Mouse (Mus musculus) kidney, adult 18-20 months (tissue): Measurements from ENCODE around the gene Gm42906.

Experiments used
- DNase-seq: peaks from one replicate; pipeline ENCODE4 v3.0.0; 2021

Gene Gm42906

DNA sequence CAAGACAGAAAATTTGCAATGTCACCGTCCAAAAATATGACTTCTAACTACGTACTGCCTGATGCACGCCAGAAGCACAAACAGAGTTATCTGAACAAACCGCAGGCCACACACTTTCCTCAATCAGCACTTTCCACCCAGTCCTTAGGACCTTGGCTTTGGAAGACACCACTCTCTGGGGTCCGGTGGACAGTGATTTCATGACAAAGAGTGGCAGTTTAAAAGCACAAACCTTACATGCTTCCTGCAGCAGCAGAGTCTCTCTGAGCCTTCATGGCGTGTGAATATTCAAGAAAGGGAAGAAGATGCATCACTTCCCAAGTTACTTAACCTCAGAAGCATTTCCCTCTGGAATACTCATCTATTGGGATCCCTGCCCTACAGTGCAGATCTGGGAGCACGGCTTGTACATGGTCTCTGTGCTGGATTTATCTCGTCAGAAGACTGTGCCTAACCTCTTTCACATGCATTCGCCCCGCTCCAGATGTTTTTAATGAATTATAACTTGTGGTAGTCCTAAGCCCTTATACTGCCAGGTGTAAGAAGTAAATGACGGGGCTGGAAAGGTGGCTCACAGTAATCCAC is 244.2 kb downstream of the Gm42906 start:
- no peak for DNase-seq

DNA sequence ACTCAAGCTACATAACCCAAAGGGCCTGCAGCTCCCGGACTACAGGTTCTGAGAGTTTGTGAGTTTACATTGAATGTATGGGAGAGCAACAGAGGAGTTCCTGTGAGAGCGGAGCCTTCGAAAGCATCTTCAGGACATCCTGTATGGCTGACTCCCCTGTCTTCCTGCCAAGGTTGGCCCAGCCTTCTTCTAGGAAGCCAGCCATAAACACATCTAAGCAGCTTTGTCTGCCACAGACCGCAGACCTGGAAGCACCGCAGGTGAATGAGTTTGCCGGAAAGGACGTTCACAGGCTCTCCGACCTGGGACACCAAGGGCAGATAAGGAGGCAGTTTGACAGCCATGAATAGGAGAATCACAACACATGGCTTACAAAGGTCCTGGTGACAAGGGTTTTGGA is 246.7 kb downstream of the Gm42906 start:
- DNase-seq, result no peak

GRCm38 (mm10) chr5:151180176-151180785 is 247.7 kb downstream of the Gm42906 start:
- DNase-seq, result no peak

- no peak for DNase-seq
Observed at GRCm38 (mm10) chr5:151177171-151177570, 250.8 kb downstream of the Gm42906 start.

- DNase-seq, result peak; percentile 69
Observed at GRCm38 (mm10) chr5:151175897-151176313, 252.1 kb downstream of the Gm42906 start.

GRCm38 (mm10) chr5:151174485-151175460 is 253.2 kb downstream of the Gm42906 start:
- DNase-seq, result peak; percentile 14

- DNase-seq, result no peak
Observed at GRCm38 (mm10) chr5:151173774-151174173, 254.2 kb downstream of the Gm42906 start.

GRCm38 (mm10) chr5:151170168-151170750 is 257.7 kb downstream of the Gm42906 start:
- DNase-seq, result no peak

DNA sequence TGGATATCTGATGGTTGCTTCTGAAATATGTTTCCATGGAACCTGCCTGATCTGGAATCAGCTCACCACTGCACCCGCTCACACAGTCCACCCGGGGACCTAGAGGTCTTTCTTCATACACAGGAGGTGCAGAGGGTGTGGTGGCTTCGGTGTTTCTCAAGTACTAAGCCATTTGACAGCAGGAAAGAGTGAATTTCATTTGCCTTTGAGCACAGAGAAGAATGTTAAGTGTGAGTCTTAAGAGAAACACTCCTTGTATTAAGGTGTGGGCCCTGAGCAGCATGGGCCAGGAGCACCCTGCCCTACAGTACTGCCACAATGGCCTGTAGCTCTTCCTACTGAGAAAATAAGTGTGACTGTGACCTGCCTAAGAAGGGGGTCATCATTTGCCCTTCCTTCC is 259.8 kb downstream of the Gm42906 start:
- no peak for DNase-seq

- no peak for DNase-seq
Observed at GRCm38 (mm10) chr5:151167641-151168040, 260.3 kb downstream of the Gm42906 start.

DNA sequence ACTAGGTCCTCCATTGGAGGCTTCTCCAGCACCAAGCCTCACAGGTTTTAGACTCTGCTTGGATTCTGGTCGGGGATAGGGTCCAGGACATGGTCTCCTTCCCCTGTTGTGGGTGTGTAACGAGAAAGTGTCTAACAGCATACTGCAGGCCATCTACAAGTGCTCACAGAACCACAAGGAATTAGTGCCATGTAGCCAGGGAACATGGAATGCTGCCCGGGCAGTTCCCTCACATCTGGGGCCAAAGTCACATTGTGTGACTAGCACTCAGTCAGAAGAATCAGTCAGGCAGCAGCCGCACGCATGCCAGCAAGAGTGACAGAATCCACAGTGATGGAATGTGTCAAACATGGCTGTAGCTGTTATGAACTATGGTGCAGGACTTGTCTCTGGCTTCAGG is 261.7 kb downstream of the Gm42906 start:
- peak; percentile 68 for DNase-seq

DNA sequence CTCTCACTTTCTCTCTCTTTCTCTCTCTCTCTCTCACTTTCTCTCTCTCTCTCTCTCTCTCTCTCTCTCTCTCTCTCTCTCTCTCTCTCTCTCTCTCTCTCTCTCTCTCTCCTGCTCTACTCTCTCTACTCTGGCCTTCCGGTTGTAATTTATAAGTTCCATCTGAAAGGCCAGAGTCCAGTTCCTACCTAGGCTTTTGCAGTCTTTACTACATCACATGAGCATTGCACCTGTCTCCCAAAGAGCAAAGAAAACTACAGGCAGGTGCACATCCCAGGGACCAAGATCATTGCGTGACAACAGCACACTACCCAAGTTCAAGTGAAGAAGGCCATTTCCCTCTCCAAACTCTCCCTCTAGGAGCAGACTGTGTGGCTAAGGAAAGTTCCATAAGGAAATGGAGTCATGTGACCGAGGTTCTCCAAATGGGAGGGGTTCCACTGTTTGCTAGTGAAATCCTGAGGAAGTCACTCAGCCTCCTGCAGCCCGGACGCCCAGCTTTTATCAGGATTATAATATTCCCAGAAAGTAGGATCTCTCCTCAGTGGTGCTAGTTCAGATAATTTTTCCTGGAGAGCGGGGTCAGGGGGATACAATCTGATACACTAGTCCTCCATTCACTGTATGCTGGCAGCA is 262.5 kb downstream of the Gm42906 start:
- DNase-seq, result no peak

GRCm38 (mm10) chr5:151164815-151165214 is 263.1 kb downstream of the Gm42906 start:
- no peak for DNase-seq

- DNase-seq, result peak; percentile 30
Observed at GRCm38 (mm10) chr5:151162642-151163041, 265.3 kb downstream of the Gm42906 start.

- DNase-seq, result no peak
Observed at GRCm38 (mm10) chr5:151155247-151155646, 272.7 kb downstream of the Gm42906 start.

- no peak for DNase-seq
Observed at GRCm38 (mm10) chr5:151154780-151155179, 273.2 kb downstream of the Gm42906 start.

DNA sequence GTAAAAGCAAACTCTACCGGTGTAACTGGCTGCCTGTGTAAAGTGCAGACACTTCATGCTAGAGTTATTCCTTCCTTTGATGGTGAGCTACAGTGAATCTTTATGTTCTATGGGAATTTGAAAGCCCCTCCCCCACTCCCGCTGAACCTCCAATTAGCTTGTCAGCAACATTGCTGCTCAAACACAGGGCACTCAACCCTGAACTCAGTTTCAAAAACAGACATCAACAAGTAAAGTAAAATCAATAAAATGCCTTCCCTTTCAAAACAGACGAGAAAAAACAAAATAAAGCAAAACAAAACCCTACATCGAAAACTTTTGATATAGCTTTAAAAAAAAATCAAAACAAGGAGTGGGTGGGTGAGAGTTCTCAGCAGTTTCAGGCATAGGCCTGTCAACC is 273.9 kb downstream of the Gm42906 start:
- DNase-seq, result no peak

- no peak for DNase-seq
Observed at GRCm38 (mm10) chr5:151151549-151151948, 276.4 kb downstream of the Gm42906 start.

GRCm38 (mm10) chr5:151149509-151149908 is 278.5 kb downstream of the Gm42906 start:
- no peak for DNase-seq

- DNase-seq, result no peak
Observed at GRCm38 (mm10) chr5:151148079-151148478, 279.9 kb downstream of the Gm42906 start.

GRCm38 (mm10) chr5:151145807-151146206 is 282.2 kb downstream of the Gm42906 start:
- no peak for DNase-seq

GRCm38 (mm10) chr5:151143955-151144354 is 284.0 kb downstream of the Gm42906 start:
- no peak for DNase-seq
